8 mouse cellular contexts compared by ENCODE assay signal in genomic region chr19:53852699-53853451, GRCm38 (mm10). TPM values are rescaled to one million over a fixed set of nuclear protein-coding genes. Genes with fewer than 3 reads are reported as not detected.
DNase-seq lines count a peak whose midpoint lies in the region; ATAC-seq and TF ChIP-seq lines count a peak whose summit lies in the region.

No protein-coding gene starts in this region.

- peaks cover 19% of the 10 kb centered on the region for H3K36me3 ChIP-seq in heart, adult 2 months (ENCODE audit: control insufficient read depth, insufficient read depth, low read length)
- H3K36me3 ChIP-seq in hindbrain, embryonic 12.5 days: no peaks in the 10 kb centered on the region
- H3K36me3 ChIP-seq in midbrain, embryonic 12.5 days: no peaks in the 10 kb centered on the region
- no peaks in the 10 kb centered on the region for H3K36me3 ChIP-seq in stomach, embryonic 14.5 days (ENCODE audit: control insufficient read depth, insufficient read depth, low read length)

- peaks cover 19% of the 10 kb centered on the region for H3K4me1 ChIP-seq in heart, adult 2 months (ENCODE audit: control insufficient read depth, insufficient read depth, low read length)
- peaks cover 38% of the 10 kb centered on the region for H3K4me1 ChIP-seq in hindbrain, embryonic 12.5 days
- H3K4me1 ChIP-seq in midbrain, embryonic 12.5 days: peaks cover 53% of the 10 kb centered on the region
- peaks cover 21% of the 10 kb centered on the region for H3K4me1 ChIP-seq in stomach, embryonic 14.5 days (ENCODE audit: control insufficient read depth, insufficient read depth, low read length)

- H3K4me2 ChIP-seq in hindbrain, embryonic 12.5 days (replicated peaks): peak overlapping the region; percentile 41
- peak overlapping the region; percentile 46 for H3K4me2 ChIP-seq in midbrain, embryonic 12.5 days (replicated peaks)
- 0 out of 2 replicates have a peak overlapping the region, but pooled peaks have one; percentile 8 for H3K4me2 ChIP-seq in stomach, embryonic 14.5 days (replicated peaks; ENCODE audit: low read depth, low read length)

- no peak for TF ChIP-seq EP300 in heart, adult 2 months (IDR thresholded peaks at IDR 0.05; ENCODE audit: insufficient read depth, low read depth, low read length)

- ATAC-seq in hindbrain, embryonic 12.5 days (ENCODE audit: low FRiP score): peak; percentile 83
- ATAC-seq in midbrain, embryonic 12.5 days (ENCODE audit: low FRiP score, low read depth): peak; percentile 86
- ATAC-seq in stomach, embryonic 14.5 days (ENCODE audit: insufficient number of reproducible peaks, insufficient read depth, low FRiP score, low read depth): peak; percentile 79; the same call in 1 of the 2 replicates

- TF ChIP-seq POLR2A in heart, adult 2 months (IDR thresholded peaks at IDR 0.05; ENCODE audit: insufficient read depth, low read depth, low read length): no peak

- H3K4me3 ChIP-seq in heart, adult 2 months: no peak overlapping the region
- H3K4me3 ChIP-seq in hindbrain, embryonic 12.5 days: no peak overlapping the region
- H3K4me3 ChIP-seq in midbrain, embryonic 12.5 days: 0 out of 2 replicates have a peak overlapping the region, but pooled peaks have one; percentile 14
- no peak overlapping the region for H3K4me3 ChIP-seq in stomach, embryonic 14.5 days (ENCODE audit: low read depth, low read length)

- no peaks in the 10 kb centered on the region for H3K9me3 ChIP-seq in hindbrain, embryonic 12.5 days (replicated peaks)
- H3K9me3 ChIP-seq in midbrain, embryonic 12.5 days: no peaks in the 10 kb centered on the region
- no peaks in the 10 kb centered on the region for H3K9me3 ChIP-seq in stomach, embryonic 14.5 days (ENCODE audit: control insufficient read depth, low read depth, low read length)

- H3K79me2 ChIP-seq in heart, adult 2 months (replicated peaks; ENCODE audit: control insufficient read depth, insufficient read depth, low read length): no peaks in the 10 kb centered on the region

- H3K27me3 ChIP-seq in heart, adult 2 months (ENCODE audit: control insufficient read depth, insufficient read depth, low read length): no peaks in the 10 kb centered on the region
- no peaks in the 10 kb centered on the region for H3K27me3 ChIP-seq in hindbrain, embryonic 12.5 days
- 0 out of 2 replicates have a peak, but pooled peaks cover 3% of the 10 kb centered on the region for H3K27me3 ChIP-seq in midbrain, embryonic 12.5 days
- H3K27me3 ChIP-seq in stomach, embryonic 14.5 days (ENCODE audit: control insufficient read depth, insufficient read depth, low read length): no peaks in the 10 kb centered on the region

- intact Hi-C loops in heart, adult 2 months (cut with DNase I): loop anchor here (5.0 kb wide), 1 partner anchor 49 kb away; no protein-coding TSS in a partner anchor
- intact Hi-C loops in heart, postnatal 25 days (cut with DNase I): no loop called here

- peak overlapping the region; percentile 40 for H3K27ac ChIP-seq in heart, adult 2 months
- H3K27ac ChIP-seq in hindbrain, embryonic 12.5 days: peak overlapping the region; percentile 85
- peak overlapping the region; percentile 88 for H3K27ac ChIP-seq in midbrain, embryonic 12.5 days (replicated peaks)
- H3K27ac ChIP-seq in stomach, embryonic 14.5 days (ENCODE audit: low read length): peak overlapping the region; percentile 57

- peak in 1 of 2 experiments; percentile 27 for DNase-seq in heart, adult 2 months
- no peak for DNase-seq in heart, postnatal 25 days (ENCODE audit: low spot score)
- peak; percentile 50 for DNase-seq in embryo, embryonic 11.5 days (ENCODE audit: low read depth, low spot score)
- peak; percentile 71 to 74 for DNase-seq in layer of hippocampus, postnatal 10 days (ENCODE audit: low spot score in 2 of 2)
- no peak for DNase-seq in thymus, postnatal 25 days

- no peak overlapping the region for H3K9ac ChIP-seq in heart, adult 2 months (ENCODE audit: low read depth, low read length)
- H3K9ac ChIP-seq in hindbrain, embryonic 12.5 days: no peak overlapping the region
- no peak overlapping the region for H3K9ac ChIP-seq in midbrain, embryonic 12.5 days (replicated peaks)
- no peak overlapping the region for H3K9ac ChIP-seq in stomach, embryonic 14.5 days (replicated peaks; ENCODE audit: low read depth, low read length)

- no peak for TF ChIP-seq CTCF in heart, adult 2 months (IDR thresholded peaks at IDR 0.05)

- WGBS in heart, adult 2 months: 45% methylated on average over 15 of the region's 15 CpGs
- WGBS in hindbrain, embryonic 12.5 days: 39% methylated on average over 15 of the region's 15 CpGs
- WGBS in midbrain, embryonic 12.5 days: 19% methylated on average over 15 of the region's 15 CpGs
- 30% methylated on average over 15 of the region's 15 CpGs for WGBS in stomach, embryonic 14.5 days

RNA-seq across cellular contexts. Expression of gene Pdcd4, which starts 39.2 kb away (rescaled TPM):
- 10 to 100 TPM; 21.1 to 22.9 TPM for total RNA-seq in heart, adult 2 months (2021)
- 4.2 and 8.0 TPM in 2 replicates for polyA plus RNA-seq in heart, adult 2 months (2012; rRNA removed)
- 10 to 100 TPM; 20.9 to 25.1 TPM for total RNA-seq in heart, postnatal 25 days (2021)
- 103 and 113 TPM in 2 replicates for polyA plus RNA-seq in hindbrain, embryonic 12.5 days (2016; fragmentation: Nextera tagmentation; extraction: Ambion mirVana)
- 100 to 1,000 TPM; 110 to 118 TPM for total RNA-seq in layer of hippocampus, postnatal 10 days (2021)
- 88.7 and 94.2 TPM in 2 replicates for polyA plus RNA-seq in midbrain, embryonic 12.5 days (2016; fragmentation: Nextera tagmentation; extraction: Ambion mirVana)
- 115 and 123 TPM in 2 replicates for polyA plus RNA-seq in stomach, embryonic 14.5 days (2014; fragmentation: Nextera tagmentation; extraction: Ambion mirVana)

Comparison
In these comparisons a context has a peak if more than half of its experiments do, and no peak if none do; other contexts are left out.
1. DNase-seq: peak in embryo, embryonic 11.5 days (single experiment) and layer of hippocampus, postnatal 10 days (2 of 2); none in heart, postnatal 25 days (single experiment) and thymus, postnatal 25 days (single experiment).
2. RNA of gene Pdcd4, which starts 39.2 kb away (polyA plus RNA-seq): 115 to 123 TPM in stomach, embryonic 14.5 days, 103 to 113 TPM in hindbrain, embryonic 12.5 days and 88.7 to 94.2 TPM in midbrain, embryonic 12.5 days; 4.2 to 8.0 TPM in heart, adult 2 months; every median in the first group is over 10 times any median in the second.
3. Peak in every context shown above with its lines, with median percentiles within 50 percentile points of each other: H3K27ac ChIP-seq, ATAC-seq and H3K4me2 ChIP-seq.